Mouse (Mus musculus): Measurements from ENCODE around the gene Polr2l.

- no peak for TF ChIP-seq POU5F1 (IDR thresholded peaks at IDR 0.05; ENCODE audit: borderline replicate concordance, low read length)
- TF ChIP-seq NANOG (IDR thresholded peaks at IDR 0.05; ENCODE audit: borderline replicate concordance, low read length) = no peak
These were observed 10.7 kb upstream of the Polr2l start for GRCm38 (mm10) chr7:141485606-141486005.
